In genomic region chr2:172437371-172437952, GRCm38 (mm10) we compare ENCODE assay signal across 22 mouse cellular contexts. TPM values are rescaled to one million over a fixed set of nuclear protein-coding genes. Genes with fewer than 3 reads are reported as not detected.
A peak's percentile ranks its signal among the peaks of the same experiment; 100 is the strongest.
DNase-seq lines count a peak whose midpoint lies in the region; ATAC-seq and TF ChIP-seq lines count a peak whose summit lies in the region.
"Had no signal": no experiment of that assay in that cellular context is flagged by ENCODE, and none has a peak within 500 bp of the region (broad histone marks: within the 10 kb centered on the region; RNA-seq: fewer than 3 reads in every experiment).

No protein-coding gene starts in this region.

- peak; percentile 40 for ATAC-seq in megakaryocyte progenitor cell, adult 5-6 weeks (replicated peaks; ENCODE audit: poor library complexity)
- ATAC-seq in cerebellum, adult (ENCODE audit: insufficient number of reproducible peaks, low FRiP score, low TSS enrichment): no peak
- ATAC-seq: forebrain, postnatal 0 days had no signal

- peak overlapping the region; percentile 66 for H3K27ac ChIP-seq in bone marrow macrophage, adult 2 months (ENCODE audit: insufficient read depth, low read depth, low read length)
- H3K27ac ChIP-seq: embryonic facial prominence, embryonic 10.5 days; heart, embryonic 15.5 days; hindbrain, embryonic 12.5 days; limb, embryonic 15.5 days; neural tube, embryonic 15.5 days had no signal

- TF ChIP-seq POLR2A in bone marrow macrophage, adult 2 months (IDR thresholded peaks at IDR 0.05; ENCODE audit: borderline replicate concordance, low read depth, low read length): no peak

- TF ChIP-seq CTCF in bone marrow macrophage, adult 2 months (IDR thresholded peaks at IDR 0.05; ENCODE audit: low read depth, low read length): no peak

- peak overlapping the region; percentile 2; the same call in 1 of the 2 replicates for H3K4me3 ChIP-seq in bone marrow macrophage, adult 2 months (ENCODE audit: insufficient read depth, low read length)
- H3K4me3 ChIP-seq: embryonic facial prominence, embryonic 10.5 days; heart, embryonic 15.5 days; hindbrain, embryonic 12.5 days; limb, embryonic 15.5 days; neural tube, embryonic 15.5 days had no signal

- peaks cover 38% of the 10 kb centered on the region for H3K4me1 ChIP-seq in bone marrow macrophage, adult 2 months (ENCODE audit: control insufficient read depth, insufficient read depth, low read length)

- DNase-seq in lung, adult 18-20 months: peak; percentile 15 to 20
- DNase-seq in lung, postnatal 14 days: no peak
- peak; percentile 66 for DNase-seq in CD4-positive helper T cell, adult 2 months (ENCODE audit: low read depth, low spot score)
- DNase-seq in right cerebral cortex, postnatal 4 days: no peak
- no peak for DNase-seq in urinary bladder, adult 2 months (ENCODE audit: low spot score)
- DNase-seq: cerebellum, postnatal 14 days; forebrain, postnatal 0 days; gastrocnemius, postnatal 14 days; kidney, adult 8-10 months; lung, postnatal 4 days had no signal

RNA-seq across cellular contexts. Expression of gene Rtf2, which starts 2.9 kb away (rescaled TPM):
- polyA plus RNA-seq in bone marrow macrophage, adult 2 months (2012; ENCODE audit: insufficient read depth, insufficient read length, missing spikeins): 111 TPM in 2 replicates
- total RNA-seq in megakaryocyte progenitor cell, adult 5-6 weeks (2015): 27.6 and 29.6 TPM in 2 replicates
- 146 and 199 TPM in 2 replicates for total RNA-seq in megakaryocyte progenitor cell, adult 5-6 weeks (2017)
- polyA plus RNA-seq in urinary bladder, adult 2 months (2012; rRNA removed): 72.6 and 72.7 TPM in 2 replicates

RNA-seq across cellular contexts. Expression of gene Gcnt7, which starts 20.9 kb away (rescaled TPM):
- not detected in 2 replicates for polyA plus RNA-seq in bone marrow macrophage, adult 2 months (2012; ENCODE audit: insufficient read depth, insufficient read length, missing spikeins)
- not detected in 2 replicates for total RNA-seq in megakaryocyte progenitor cell, adult 5-6 weeks (2015)
- 0.07 TPM in 1 of 2 replicates, not detected in the other for total RNA-seq in megakaryocyte progenitor cell, adult 5-6 weeks (2017)
- 0.04 TPM in 1 of 2 replicates, not detected in the other for polyA plus RNA-seq in urinary bladder, adult 2 months (2012; rRNA removed)
- total RNA-seq: adrenal gland, adult 18-20 months; forebrain, postnatal 0 days; gastrocnemius, postnatal 14 days; layer of hippocampus, adult 18-20 months; midbrain, postnatal 0 days had no signal

RNA-seq across cellular contexts. Expression of gene Fam209, which starts 34.9 kb away (rescaled TPM):
- 1.6 TPM in 1 of 2 replicates, not detected in the other for polyA plus RNA-seq in bone marrow macrophage, adult 2 months (2012; ENCODE audit: insufficient read depth, insufficient read length, missing spikeins)
- total RNA-seq in megakaryocyte progenitor cell, adult 5-6 weeks (2015): 0.22 and 0.37 TPM in 2 replicates
- total RNA-seq in megakaryocyte progenitor cell, adult 5-6 weeks (2017): 1.1 and 2.0 TPM in 2 replicates
- polyA plus RNA-seq in urinary bladder, adult 2 months (2012; rRNA removed): 0.26 and 0.59 TPM in 2 replicates
- total RNA-seq: adrenal gland, adult 18-20 months; midbrain, postnatal 0 days had no signal
- polyA plus RNA-seq: heart, embryonic 15.5 days; hindbrain, embryonic 12.5 days; neural tube, embryonic 15.5 days; stomach, embryonic 16.5 days had no signal

RNA-seq across cellular contexts. Expression of gene Cass4, which starts 43.9 kb away (rescaled TPM):
- polyA plus RNA-seq in bone marrow macrophage, adult 2 months (2012; ENCODE audit: insufficient read depth, insufficient read length, missing spikeins): 1.8 and 2.2 TPM in 2 replicates
- 1.4 and 2.1 TPM in 2 replicates for total RNA-seq in megakaryocyte progenitor cell, adult 5-6 weeks (2015)
- total RNA-seq in megakaryocyte progenitor cell, adult 5-6 weeks (2017): 1.00 and 2.1 TPM in 2 replicates
- polyA plus RNA-seq in urinary bladder, adult 2 months (2012; rRNA removed): 0.88 and 1.3 TPM in 2 replicates

Comparison
In these comparisons a context has a peak if more than half of its experiments do, and no peak if none do; other contexts are left out.
1. DNase-seq: peak in lung, adult 18-20 months (2 of 2) and CD4-positive helper T cell, adult 2 months (single experiment); none in lung, postnatal 14 days (single experiment), right cerebral cortex, postnatal 4 days (single experiment) and urinary bladder, adult 2 months (single experiment).